Mouse (Mus musculus) monocyte, adult 5-6 weeks (primary cell): Measurements from ENCODE around the gene Rnf187. TPM values are rescaled to one million over a fixed set of nuclear protein-coding genes. Genes with fewer than 3 reads are reported as not detected.
"Not testable (repeated sequence)": the region's sequence is repeated elsewhere in the genome, so short reads cannot be mapped to it uniquely, and the experiment has no call there.

Experiments used
- ATAC-seq: fragments of 153-309, 156-312 bp; replicated peaks from 2 replicates; pipeline ENCODE4 v1.8.0; 2017; ENCODE audit warnings: mild to moderate bottlenecking; ENCODE audit not compliant: low TSS enrichment, insufficient number of reproducible peaks, severe bottlenecking, poor library complexity, low FRiP score
- total RNA-seq: library from RNA; stranded (forward); fragments of 200-1000, 200-491, 200-594 nt; gene quantifications from 3 replicates; pipeline ENCODE4 v1.2.3, GENCODE M21; 2017

The Rnf187 gene
- total RNA-seq, 1 experiment from 2014 or later = 42.2 TPM

- ATAC-seq = no peak
Observed at GRCm38 (mm10) chr11:58969027-58969426, 30.3 kb upstream of the Rnf187 start.

- ATAC-seq = 0 out of 2 replicates have a peak, but pooled peaks have one; percentile 11
Observed at GRCm38 (mm10) chr11:58968551-58968950, 29.8 kb upstream of the Rnf187 start.

GRCm38 (mm10) chr11:58967346-58967745 lies 28.6 kb upstream of the Rnf187 start:
- ATAC-seq = no peak

- no peak for ATAC-seq
Observed at GRCm38 (mm10) chr11:58965001-58965760, 26.5 kb upstream of the Rnf187 start.

- ATAC-seq = no peak
Observed at GRCm38 (mm10) chr11:58964216-58964615, 25.5 kb upstream of the Rnf187 start.

GRCm38 (mm10) chr11:58963543-58963942 lies 24.8 kb upstream of the Rnf187 start:
- no peak for ATAC-seq

- ATAC-seq = no peak
Observed at GRCm38 (mm10) chr11:58961364-58962177, 22.9 kb upstream of the Rnf187 start.

GRCm38 (mm10) chr11:58959921-58960465 lies 21.3 kb upstream of the Rnf187 start:
- ATAC-seq = peak; percentile 82

- ATAC-seq = peak; percentile 21; the same call in 1 of the 2 replicates
Observed at GRCm38 (mm10) chr11:58959186-58959825, 20.6 kb upstream of the Rnf187 start.

GRCm38 (mm10) chr11:58958536-58958935 lies 19.8 kb upstream of the Rnf187 start:
- no peak for ATAC-seq

- ATAC-seq = no peak
Observed at GRCm38 (mm10) chr11:58957226-58957914, 18.7 kb upstream of the Rnf187 start.

GRCm38 (mm10) chr11:58955868-58956257 lies 17.1 kb upstream of the Rnf187 start:
- ATAC-seq = no peak

- 0 out of 2 replicates have a peak, but pooled peaks have one; percentile 14 for ATAC-seq
Observed at GRCm38 (mm10) chr11:58955143-58955867, 16.6 kb upstream of the Rnf187 start.

- peak; percentile 85 for ATAC-seq
Observed at GRCm38 (mm10) chr11:58954420-58955142, 15.9 kb upstream of the Rnf187 start, which contains the start of the genes Hist3h2a and Trim17. Gene Hist3h2a, plus strand, starts transcription at chr11:58954685. Gene Trim17, plus strand, starts transcription at chr11:58954685.

- ATAC-seq = not testable (repeated sequence)
Observed at GRCm38 (mm10) chr11:58954170-58954419, 15.4 kb upstream of the Rnf187 start.

- ATAC-seq = no peak; the same call in 1 of the 2 replicates
Observed at GRCm38 (mm10) chr11:58953351-58954169, 14.8 kb upstream of the Rnf187 start.

GRCm38 (mm10) chr11:58951210-58951609 lies 12.5 kb upstream of the Rnf187 start:
- ATAC-seq = no peak
